Mouse (Mus musculus): Measurements from ENCODE around the gene Slc37a1. TPM values are rescaled to one million over a fixed set of nuclear protein-coding genes. Genes with fewer than 3 reads are reported as not detected.
A peak's percentile ranks its signal among the peaks of the same experiment; 100 is the strongest.

Gene Slc37a1
- polyA plus RNA-seq, 1 experiment from 2014 or later = 1.8 TPM

GRCm38 (mm10) chr17:31257149-31257548 lies 29.4 kb upstream of the Slc37a1 start:
- H3K4me3 ChIP-seq (ENCODE audit: low read depth, low read length) = no peak overlapping the region
- DNase-seq (ENCODE audit: low spot score) = no peak
- H3K9ac ChIP-seq (replicated peaks; ENCODE audit: low read length) = no peak overlapping the region
- WGBS = 79% methylated on average over 1 of the region's 1 CpGs
- ATAC-seq (replicated peaks; ENCODE audit: insufficient number of reproducible peaks, low FRiP score, low TSS enrichment, low read depth) = no peak
- H3K4me2 ChIP-seq (ENCODE audit: low read depth, low read length) = no peak overlapping the region
- no peaks in the 10 kb centered on the region for H3K36me3 ChIP-seq (replicated peaks; ENCODE audit: control insufficient read depth, insufficient read depth, low read depth, low read length)
- no peaks in the 10 kb centered on the region for H3K27me3 ChIP-seq (ENCODE audit: control insufficient read depth, insufficient read depth, low read length)
- H3K27ac ChIP-seq (replicated peaks; ENCODE audit: low read depth, low read length) = no peak overlapping the region
- no peaks in the 10 kb centered on the region for H3K9me3 ChIP-seq (replicated peaks; ENCODE audit: control insufficient read depth, low read length)
- H3K4me1 ChIP-seq (ENCODE audit: control insufficient read depth, insufficient read depth, low read length) = no peaks in the 10 kb centered on the region

DNA sequence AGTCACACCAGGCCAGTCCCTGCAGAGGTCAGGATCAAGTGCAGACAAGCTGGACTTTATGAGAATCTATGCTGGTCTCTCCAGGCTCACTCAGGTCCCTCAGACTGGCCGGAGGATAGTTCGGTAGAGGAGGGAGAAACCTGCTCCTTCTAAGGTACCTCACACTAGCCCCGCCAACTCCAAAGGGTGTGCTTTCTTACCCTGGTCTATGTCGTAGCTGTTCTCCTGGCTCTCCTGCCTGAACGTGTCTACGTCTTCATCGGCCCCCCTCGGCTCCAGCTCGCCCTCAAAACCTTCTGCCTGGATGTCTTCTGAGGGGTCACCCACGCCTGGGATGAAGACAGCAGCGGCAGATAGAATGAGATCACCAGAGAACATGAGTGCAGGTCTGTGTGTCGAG lies 28.7 kb upstream of the Slc37a1 start:
- Histone ChIP-seq H3K4me1 (ENCODE audit: control insufficient read depth, insufficient read depth, low read length) (no peaks in the 10 kb centered on the region), H3K27ac (replicated peaks; ENCODE audit: low read depth, low read length) (no peak overlapping the region), H3K36me3 (replicated peaks; ENCODE audit: control insufficient read depth, insufficient read depth, low read depth, low read length) (no peaks in the 10 kb centered on the region), H3K4me2 (ENCODE audit: low read depth, low read length) (no peak overlapping the region), H3K9me3 (replicated peaks; ENCODE audit: control insufficient read depth, low read length) (no peaks in the 10 kb centered on the region), H3K27me3 (ENCODE audit: control insufficient read depth, insufficient read depth, low read length) (no peaks in the 10 kb centered on the region), H3K4me3 (ENCODE audit: low read depth, low read length) (no peak overlapping the region), H3K9ac (replicated peaks; ENCODE audit: low read length) (no peak overlapping the region)
- ATAC-seq (replicated peaks; ENCODE audit: insufficient number of reproducible peaks, low FRiP score, low TSS enrichment, low read depth) (no peak), DNase-seq (ENCODE audit: low spot score) (no peak)
- WGBS = 93% methylated on average over 12 of the region's 12 CpGs

GRCm38 (mm10) chr17:31258310-31258865 lies 28.2 kb upstream of the Slc37a1 start:
- Histone ChIP-seq H3K4me3 (ENCODE audit: low read depth, low read length) (no peak overlapping the region), H3K36me3 (replicated peaks; ENCODE audit: control insufficient read depth, insufficient read depth, low read depth, low read length) (no peaks in the 10 kb centered on the region), H3K4me1 (ENCODE audit: control insufficient read depth, insufficient read depth, low read length) (no peaks in the 10 kb centered on the region), H3K9me3 (replicated peaks; ENCODE audit: control insufficient read depth, low read length) (no peaks in the 10 kb centered on the region), H3K27ac (replicated peaks; ENCODE audit: low read depth, low read length) (no peak overlapping the region), H3K9ac (replicated peaks; ENCODE audit: low read length) (no peak overlapping the region), H3K27me3 (ENCODE audit: control insufficient read depth, insufficient read depth, low read length) (no peaks in the 10 kb centered on the region), H3K4me2 (ENCODE audit: low read depth, low read length) (no peak overlapping the region)
- ATAC-seq (replicated peaks; ENCODE audit: insufficient number of reproducible peaks, low FRiP score, low TSS enrichment, low read depth) (no peak), DNase-seq (ENCODE audit: low spot score) (no peak)
- WGBS = 88% methylated on average over 9 of the region's 9 CpGs

DNA sequence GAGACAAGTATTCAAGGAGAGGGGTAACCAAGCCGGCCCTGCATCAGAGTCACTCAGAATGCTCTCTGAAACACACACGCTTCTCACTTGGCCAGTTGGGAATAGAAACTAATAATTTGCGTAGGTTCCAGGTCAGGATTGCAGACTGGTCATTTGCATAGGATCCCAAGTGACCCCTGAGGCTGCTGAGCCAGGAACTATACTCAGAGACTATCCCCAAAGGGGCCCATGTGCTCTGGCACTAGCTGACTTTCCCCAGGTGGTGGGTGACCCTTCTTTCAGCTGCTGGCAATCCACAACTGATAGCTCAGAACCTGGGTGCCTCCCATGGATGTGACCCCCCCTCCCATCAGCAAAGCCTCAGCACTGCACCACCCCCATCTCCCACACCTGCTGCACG lies 27.4 kb upstream of the Slc37a1 start:
- no peak for ATAC-seq (replicated peaks; ENCODE audit: insufficient number of reproducible peaks, low FRiP score, low TSS enrichment, low read depth)
- no peaks in the 10 kb centered on the region for H3K36me3 ChIP-seq (replicated peaks; ENCODE audit: control insufficient read depth, insufficient read depth, low read depth, low read length)
- H3K4me1 ChIP-seq (ENCODE audit: control insufficient read depth, insufficient read depth, low read length) = no peaks in the 10 kb centered on the region
- H3K27ac ChIP-seq (replicated peaks; ENCODE audit: low read depth, low read length) = no peak overlapping the region
- H3K9me3 ChIP-seq (replicated peaks; ENCODE audit: control insufficient read depth, low read length) = no peaks in the 10 kb centered on the region
- H3K4me2 ChIP-seq (ENCODE audit: low read depth, low read length) = no peak overlapping the region
- no peak overlapping the region for H3K9ac ChIP-seq (replicated peaks; ENCODE audit: low read length)
- H3K27me3 ChIP-seq (ENCODE audit: control insufficient read depth, insufficient read depth, low read length) = no peaks in the 10 kb centered on the region
- DNase-seq (ENCODE audit: low spot score) = no peak
- H3K4me3 ChIP-seq (ENCODE audit: low read depth, low read length) = no peak overlapping the region
- WGBS = 67% methylated on average over 4 of the region's 4 CpGs

DNA sequence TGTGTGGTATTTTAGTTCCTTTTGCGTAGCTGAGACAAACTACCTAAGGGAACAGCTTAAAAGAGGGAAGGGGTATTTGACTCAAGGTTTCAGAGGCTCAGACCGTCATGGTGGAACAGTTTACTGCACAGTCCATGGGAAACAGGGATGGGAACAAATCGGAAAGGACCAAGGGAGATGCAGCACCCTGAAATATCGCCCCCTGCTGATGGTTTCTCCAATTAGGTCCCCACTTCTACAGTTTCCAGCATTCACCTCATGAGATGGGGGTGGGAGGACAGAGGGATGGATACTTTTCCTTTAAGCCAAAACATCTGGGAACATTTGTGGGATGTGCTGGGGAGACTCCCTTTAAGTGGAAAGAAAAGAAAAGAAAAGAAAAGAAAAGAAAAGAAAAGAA lies 26.8 kb upstream of the Slc37a1 start:
- ATAC-seq (replicated peaks; ENCODE audit: insufficient number of reproducible peaks, low FRiP score, low TSS enrichment, low read depth) = no peak
- 68% methylated on average over 4 of the region's 4 CpGs for WGBS
- no peaks in the 10 kb centered on the region for H3K4me1 ChIP-seq (ENCODE audit: control insufficient read depth, insufficient read depth, low read length)
- no peak overlapping the region for H3K27ac ChIP-seq (replicated peaks; ENCODE audit: low read depth, low read length)
- H3K4me3 ChIP-seq (ENCODE audit: low read depth, low read length) = no peak overlapping the region
- H3K4me2 ChIP-seq (ENCODE audit: low read depth, low read length) = no peak overlapping the region
- H3K27me3 ChIP-seq (ENCODE audit: control insufficient read depth, insufficient read depth, low read length) = no peaks in the 10 kb centered on the region
- H3K9me3 ChIP-seq (replicated peaks; ENCODE audit: control insufficient read depth, low read length) = no peaks in the 10 kb centered on the region
- no peak overlapping the region for H3K9ac ChIP-seq (replicated peaks; ENCODE audit: low read length)
- no peak for DNase-seq (ENCODE audit: low spot score)
- no peaks in the 10 kb centered on the region for H3K36me3 ChIP-seq (replicated peaks; ENCODE audit: control insufficient read depth, insufficient read depth, low read depth, low read length)

- DNase-seq (ENCODE audit: low spot score) (no peak), ATAC-seq (replicated peaks; ENCODE audit: insufficient number of reproducible peaks, low FRiP score, low TSS enrichment, low read depth) (no peak)
- no peak overlapping the region for H3K9ac ChIP-seq (replicated peaks; ENCODE audit: low read length)
- 72% methylated on average over 7 of the region's 7 CpGs for WGBS
- H3K9me3 ChIP-seq (replicated peaks; ENCODE audit: control insufficient read depth, low read length) = no peaks in the 10 kb centered on the region
- no peaks in the 10 kb centered on the region for H3K36me3 ChIP-seq (replicated peaks; ENCODE audit: control insufficient read depth, insufficient read depth, low read depth, low read length)
- H3K27me3 ChIP-seq (ENCODE audit: control insufficient read depth, insufficient read depth, low read length) = no peaks in the 10 kb centered on the region
- H3K4me2 ChIP-seq (ENCODE audit: low read depth, low read length) = no peak overlapping the region
- no peak overlapping the region for H3K4me3 ChIP-seq (ENCODE audit: low read depth, low read length)
- no peak overlapping the region for H3K27ac ChIP-seq (replicated peaks; ENCODE audit: low read depth, low read length)
- H3K4me1 ChIP-seq (ENCODE audit: control insufficient read depth, insufficient read depth, low read length) = no peaks in the 10 kb centered on the region
Observed at GRCm38 (mm10) chr17:31260430-31260829, 26.2 kb upstream of the Slc37a1 start.

- H3K4me2 ChIP-seq (ENCODE audit: low read depth, low read length) = no peak overlapping the region
- 86% methylated on average over 6 of the region's 6 CpGs for WGBS
- no peak for DNase-seq (ENCODE audit: low spot score)
Observed at GRCm38 (mm10) chr17:31261352-31261751, 25.2 kb upstream of the Slc37a1 start.

DNA sequence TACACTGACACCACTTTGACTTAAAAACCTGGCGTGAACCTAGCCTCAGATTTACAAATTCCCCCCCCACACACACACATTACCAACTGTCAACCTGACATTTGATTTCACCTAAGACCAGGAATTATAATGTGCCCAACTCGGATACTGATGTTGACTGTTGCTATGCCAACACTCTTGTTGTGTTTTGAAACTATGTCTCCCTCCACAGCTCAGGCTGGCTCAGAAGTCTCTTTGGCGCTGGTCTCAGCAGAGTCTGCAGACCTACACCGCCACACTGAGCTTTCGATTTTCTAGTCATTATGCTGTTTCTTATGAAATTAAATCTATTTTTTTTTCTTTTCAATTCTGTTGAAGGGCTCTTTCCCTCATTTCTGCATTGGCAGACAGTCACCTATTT lies 23.9 kb upstream of the Slc37a1 start:
- H3K4me1 ChIP-seq (ENCODE audit: control insufficient read depth, insufficient read depth, low read length) = no peaks in the 10 kb centered on the region
- H3K9me3 ChIP-seq (replicated peaks; ENCODE audit: control insufficient read depth, low read length) = no peaks in the 10 kb centered on the region
- no peak for ATAC-seq (replicated peaks; ENCODE audit: insufficient number of reproducible peaks, low FRiP score, low TSS enrichment, low read depth)
- DNase-seq (ENCODE audit: low spot score) = peak; percentile 33
- no peak overlapping the region for H3K4me2 ChIP-seq (ENCODE audit: low read depth, low read length)
- no peaks in the 10 kb centered on the region for H3K27me3 ChIP-seq (ENCODE audit: control insufficient read depth, insufficient read depth, low read length)
- H3K27ac ChIP-seq (replicated peaks; ENCODE audit: low read depth, low read length) = no peak overlapping the region
- WGBS = 70% methylated on average over 5 of the region's 5 CpGs
- no peak overlapping the region for H3K4me3 ChIP-seq (ENCODE audit: low read depth, low read length)
- H3K36me3 ChIP-seq (replicated peaks; ENCODE audit: control insufficient read depth, insufficient read depth, low read depth, low read length) = no peaks in the 10 kb centered on the region
- H3K9ac ChIP-seq (replicated peaks; ENCODE audit: low read length) = no peak overlapping the region

More at GRCm38 (mm10) chr17:31261352-31261751, 25.2 kb upstream of the Slc37a1 start:
- no peak for ATAC-seq (replicated peaks; ENCODE audit: insufficient number of reproducible peaks, low FRiP score, low TSS enrichment, low read depth)
- Histone ChIP-seq H3K4me1 (ENCODE audit: control insufficient read depth, insufficient read depth, low read length) (no peaks in the 10 kb centered on the region), H3K27ac (replicated peaks; ENCODE audit: low read depth, low read length) (no peak overlapping the region), H3K27me3 (ENCODE audit: control insufficient read depth, insufficient read depth, low read length) (no peaks in the 10 kb centered on the region), H3K9ac (replicated peaks; ENCODE audit: low read length) (no peak overlapping the region), H3K9me3 (replicated peaks; ENCODE audit: control insufficient read depth, low read length) (no peaks in the 10 kb centered on the region), H3K36me3 (replicated peaks; ENCODE audit: control insufficient read depth, insufficient read depth, low read depth, low read length) (no peaks in the 10 kb centered on the region), H3K4me3 (ENCODE audit: low read depth, low read length) (no peak overlapping the region)
